Mouse (Mus musculus): Measurements from ENCODE around the gene Thoc2.
A peak's percentile ranks its signal among the peaks of the same experiment; 100 is the strongest.

Thoc2 gene

GRCm38 (mm10) chrX:41920574-41920973 lies at the start of gene Thoc2:
Gene Thoc2, minus strand, starts transcription at chrX:41920674.
- no peak for DNase-seq

GRCm38 (mm10) chrX:41970096-41970495 lies 49.6 kb upstream of the Thoc2 start:
- no peak for DNase-seq

GRCm38 (mm10) chrX:41969341-41969740 lies 48.9 kb upstream of the Thoc2 start:
- no peak for DNase-seq

GRCm38 (mm10) chrX:41957161-41957560 lies 36.7 kb upstream of the Thoc2 start:
- peak in 1 of 2 experiments; percentile 16 for DNase-seq

- DNase-seq = no peak
Observed at GRCm38 (mm10) chrX:41941840-41942239, 21.4 kb upstream of the Thoc2 start.

- DNase-seq = peak; percentile 10 to 30
Observed at GRCm38 (mm10) chrX:41931821-41932220, 11.3 kb upstream of the Thoc2 start.

- no peak for DNase-seq
Observed at GRCm38 (mm10) chrX:41924708-41925107, 4.2 kb upstream of the Thoc2 start.

- no peak for DNase-seq
Observed at GRCm38 (mm10) chrX:41912061-41912401, 8.4 kb downstream of the Thoc2 start.

- peak; percentile 89 to 90 for DNase-seq
Observed at GRCm38 (mm10) chrX:41911390-41912060, 8.9 kb downstream of the Thoc2 start.

GRCm38 (mm10) chrX:41910981-41911380 lies 9.5 kb downstream of the Thoc2 start:
- peak; percentile 23 to 26 for DNase-seq

GRCm38 (mm10) chrX:41910471-41910870 lies 10.0 kb downstream of the Thoc2 start:
- DNase-seq = no peak

GRCm38 (mm10) chrX:41884759-41885505 lies 35.5 kb downstream of the Thoc2 start:
- no peak for DNase-seq

- peak; percentile 24 to 33 for DNase-seq
Observed at GRCm38 (mm10) chrX:41876581-41876980, 43.9 kb downstream of the Thoc2 start.

- no peak for DNase-seq
Observed at GRCm38 (mm10) chrX:41837823-41838222, 82.7 kb downstream of the Thoc2 start.

- no peak for DNase-seq
Observed at GRCm38 (mm10) chrX:41805592-41805991, 114.9 kb downstream of the Thoc2 start.

GRCm38 (mm10) chrX:41793303-41793702 lies 127.2 kb downstream of the Thoc2 start:
- DNase-seq = no peak

All from cerebellum, postnatal 14 days (tissue).